Mouse (Mus musculus): ENCODE data around the gene Tshr. TPM values are rescaled to one million over a fixed set of nuclear protein-coding genes. Genes with fewer than 3 reads are reported as not detected.

Tshr gene
- total RNA-seq, 1 experiment: 0.22 TPM

DNA sequence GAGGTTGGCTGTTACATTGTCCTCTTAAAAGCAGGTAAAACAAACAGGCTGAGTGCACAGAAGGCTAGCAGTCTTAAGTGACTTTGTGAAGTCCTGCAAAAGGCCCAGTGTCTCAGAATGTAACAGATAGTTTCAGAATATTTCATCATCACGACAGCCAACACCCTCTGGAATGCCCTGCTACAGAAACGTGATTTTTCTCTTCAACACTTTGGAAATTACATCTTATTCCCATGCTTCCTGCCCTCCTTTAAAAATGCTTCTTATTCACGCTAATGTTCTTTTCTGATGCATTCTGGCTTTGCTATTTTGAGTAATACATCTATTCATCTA is 111.8 kb downstream of the Tshr start:
- H3K4me1 ChIP-seq (ENCODE audit: control insufficient read depth in 2 of 2, insufficient read depth in 2 of 2, low read length in 2 of 2, poor library complexity in 1 of 2): no peaks in the 10 kb centered on the region
- no peaks in the 10 kb centered on the region for H3K36me3 ChIP-seq (ENCODE audit: control insufficient read depth, insufficient read depth, low read length, poor library complexity, severe bottlenecking)
- in situ Hi-C loops (cut with MboI; ENCODE audit: low sequenced_read_pairs in 2 of 2, unreplicated experiment in 2 of 2): no loop called here
- H3K27ac ChIP-seq (ENCODE audit: insufficient read depth, low read depth, low read length, poor library complexity, severe bottlenecking): no peak overlapping the region
- TF ChIP-seq HCFC1 (IDR thresholded peaks at IDR 0.05; ENCODE audit: borderline replicate concordance, insufficient read depth, low read length) (no peak), CHD2 (IDR thresholded peaks at IDR 0.05; ENCODE audit: low read depth, low read length) (no peak), ZNF384 (IDR thresholded peaks at IDR 0.05; ENCODE audit: low read depth, low read length) (no peak), ZC3H11A (IDR thresholded peaks at IDR 0.05; ENCODE audit: borderline replicate concordance, low read depth, low read length) (no peak), MAFK (IDR thresholded peaks at IDR 0.05; ENCODE audit: insufficient read depth, low read depth, low read length) (no peak)
- no peak for DNase-seq (ENCODE audit: low read depth, low spot score)
- no peak overlapping the region for H3K4me3 ChIP-seq (ENCODE audit: insufficient read depth in 1 of 2, low read depth in 1 of 2, low read length in 2 of 2, poor library complexity in 1 of 2, severe bottlenecking in 1 of 2)
- H3K9me3 ChIP-seq (ENCODE audit: control insufficient read depth, insufficient read depth, low read depth, low read length): no peaks in the 10 kb centered on the region
- H3K9ac ChIP-seq (ENCODE audit: insufficient read depth, low read depth, low read length, poor library complexity, severe bottlenecking): no peak overlapping the region

GRCm38 (mm10) chr12:91500475-91500874 is 116.1 kb downstream of the Tshr start:
- H3K36me3 ChIP-seq (ENCODE audit: control insufficient read depth, insufficient read depth, low read length, poor library complexity, severe bottlenecking): no peaks in the 10 kb centered on the region
- no peaks in the 10 kb centered on the region for H3K4me1 ChIP-seq (ENCODE audit: control insufficient read depth in 2 of 2, insufficient read depth in 2 of 2, low read length in 2 of 2, poor library complexity in 1 of 2)
- H3K9ac ChIP-seq (ENCODE audit: insufficient read depth, low read depth, low read length, poor library complexity, severe bottlenecking): no peak overlapping the region
- no peaks in the 10 kb centered on the region for H3K9me3 ChIP-seq (ENCODE audit: control insufficient read depth, insufficient read depth, low read depth, low read length)
- in situ Hi-C loops (cut with MboI; ENCODE audit: low sequenced_read_pairs in 2 of 2, unreplicated experiment in 2 of 2): no loop called here
- H3K4me3 ChIP-seq (ENCODE audit: insufficient read depth in 1 of 2, low read depth in 1 of 2, low read length in 2 of 2, poor library complexity in 1 of 2, severe bottlenecking in 1 of 2): no peak overlapping the region
- H3K27ac ChIP-seq (ENCODE audit: insufficient read depth, low read depth, low read length, poor library complexity, severe bottlenecking): no peak overlapping the region
- TF ChIP-seq ZC3H11A (IDR thresholded peaks at IDR 0.05; ENCODE audit: borderline replicate concordance, low read depth, low read length) (no peak), ZNF384 (IDR thresholded peaks at IDR 0.05; ENCODE audit: low read depth, low read length) (no peak), HCFC1 (IDR thresholded peaks at IDR 0.05; ENCODE audit: borderline replicate concordance, insufficient read depth, low read length) (no peak), CHD2 (IDR thresholded peaks at IDR 0.05; ENCODE audit: low read depth, low read length) (no peak), MAFK (IDR thresholded peaks at IDR 0.05; ENCODE audit: insufficient read depth, low read depth, low read length) (no peak)
- no peak for DNase-seq (ENCODE audit: low read depth, low spot score)

DNA sequence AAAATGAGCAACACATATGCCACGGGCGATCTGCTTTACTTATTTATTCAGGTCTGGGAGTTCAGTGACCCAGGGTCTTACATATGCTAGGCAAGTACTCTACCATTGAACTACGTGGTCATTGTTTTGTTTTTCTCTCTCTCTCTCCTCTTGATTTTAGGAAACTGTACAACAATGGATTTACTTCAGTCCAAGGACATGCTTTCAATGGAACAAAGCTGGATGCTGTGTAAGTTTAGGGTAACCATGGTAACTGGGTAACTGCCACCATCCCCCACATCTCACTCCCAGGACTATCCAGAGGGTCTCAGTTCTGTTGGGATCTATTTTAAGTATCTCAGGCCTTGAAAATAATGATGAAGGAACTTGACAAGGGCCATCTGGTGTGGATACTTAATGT is 127.4 kb downstream of the Tshr start:
- TF ChIP-seq ZC3H11A (IDR thresholded peaks at IDR 0.05; ENCODE audit: borderline replicate concordance, low read depth, low read length) (no peak), HCFC1 (IDR thresholded peaks at IDR 0.05; ENCODE audit: borderline replicate concordance, insufficient read depth, low read length) (no peak), MAFK (IDR thresholded peaks at IDR 0.05; ENCODE audit: insufficient read depth, low read depth, low read length) (no peak), CHD2 (IDR thresholded peaks at IDR 0.05; ENCODE audit: low read depth, low read length) (no peak)
- no peaks in the 10 kb centered on the region for H3K9me3 ChIP-seq (ENCODE audit: control insufficient read depth, insufficient read depth, low read depth, low read length)

DNA sequence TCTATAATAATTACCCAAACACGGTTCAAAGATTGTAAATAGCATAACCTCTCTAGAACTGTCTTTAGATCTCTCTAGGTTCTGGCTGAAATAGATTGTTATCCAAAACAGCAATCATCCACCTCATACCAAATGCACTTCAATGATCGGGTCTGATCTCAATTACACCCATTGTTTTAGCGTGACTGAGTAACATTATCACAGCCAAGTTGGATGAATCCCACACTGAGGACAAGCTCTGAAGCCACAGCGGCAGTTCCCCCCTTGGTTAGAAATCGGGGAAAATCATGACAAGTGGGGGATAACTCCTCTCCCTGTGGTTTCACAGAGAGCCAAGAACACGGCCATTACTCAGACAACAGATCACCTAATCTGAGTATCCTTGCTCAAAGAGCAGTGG is 129.6 kb downstream of the Tshr start:
- no peak for DNase-seq (ENCODE audit: low read depth, low spot score)
- Histone ChIP-seq H3K4me1 (ENCODE audit: control insufficient read depth in 2 of 2, insufficient read depth in 2 of 2, low read length in 2 of 2, poor library complexity in 1 of 2) (no peaks in the 10 kb centered on the region), H3K9ac (ENCODE audit: insufficient read depth, low read depth, low read length, poor library complexity, severe bottlenecking) (no peak overlapping the region), H3K9me3 (ENCODE audit: control insufficient read depth, insufficient read depth, low read depth, low read length) (no peaks in the 10 kb centered on the region), H3K27ac (ENCODE audit: insufficient read depth, low read depth, low read length, poor library complexity, severe bottlenecking) (no peak overlapping the region), H3K36me3 (ENCODE audit: control insufficient read depth, insufficient read depth, low read length, poor library complexity, severe bottlenecking) (no peaks in the 10 kb centered on the region), H3K4me3 (ENCODE audit: insufficient read depth in 1 of 2, low read depth in 1 of 2, low read length in 2 of 2, poor library complexity in 1 of 2, severe bottlenecking in 1 of 2) (no peak overlapping the region)
- in situ Hi-C loops (cut with MboI; ENCODE audit: low sequenced_read_pairs in 2 of 2, unreplicated experiment in 2 of 2): no loop called here
- TF ChIP-seq MAFK (IDR thresholded peaks at IDR 0.05; ENCODE audit: insufficient read depth, low read depth, low read length): no peak
- TF ChIP-seq ZC3H11A (IDR thresholded peaks at IDR 0.05; ENCODE audit: borderline replicate concordance, low read depth, low read length): no peak
- TF ChIP-seq HCFC1 (IDR thresholded peaks at IDR 0.05; ENCODE audit: borderline replicate concordance, insufficient read depth, low read length): no peak
- TF ChIP-seq ZNF384 (IDR thresholded peaks at IDR 0.05; ENCODE audit: low read depth, low read length): no peak
- TF ChIP-seq CHD2 (IDR thresholded peaks at IDR 0.05; ENCODE audit: low read depth, low read length): no peak

More for the DNA sequence above, 127.4 kb downstream of the Tshr start:
- Histone ChIP-seq H3K9ac (ENCODE audit: insufficient read depth, low read depth, low read length, poor library complexity, severe bottlenecking) (no peak overlapping the region), H3K4me1 (ENCODE audit: control insufficient read depth in 2 of 2, insufficient read depth in 2 of 2, low read length in 2 of 2, poor library complexity in 1 of 2) (no peaks in the 10 kb centered on the region), H3K27ac (ENCODE audit: insufficient read depth, low read depth, low read length, poor library complexity, severe bottlenecking) (no peak overlapping the region), H3K4me3 (ENCODE audit: insufficient read depth in 1 of 2, low read depth in 1 of 2, low read length in 2 of 2, poor library complexity in 1 of 2, severe bottlenecking in 1 of 2) (no peak overlapping the region), H3K36me3 (ENCODE audit: control insufficient read depth, insufficient read depth, low read length, poor library complexity, severe bottlenecking) (no peaks in the 10 kb centered on the region)
- in situ Hi-C loops (cut with MboI; ENCODE audit: low sequenced_read_pairs in 2 of 2, unreplicated experiment in 2 of 2): no loop called here
- DNase-seq (ENCODE audit: low read depth, low spot score): peak; percentile 6

DNA sequence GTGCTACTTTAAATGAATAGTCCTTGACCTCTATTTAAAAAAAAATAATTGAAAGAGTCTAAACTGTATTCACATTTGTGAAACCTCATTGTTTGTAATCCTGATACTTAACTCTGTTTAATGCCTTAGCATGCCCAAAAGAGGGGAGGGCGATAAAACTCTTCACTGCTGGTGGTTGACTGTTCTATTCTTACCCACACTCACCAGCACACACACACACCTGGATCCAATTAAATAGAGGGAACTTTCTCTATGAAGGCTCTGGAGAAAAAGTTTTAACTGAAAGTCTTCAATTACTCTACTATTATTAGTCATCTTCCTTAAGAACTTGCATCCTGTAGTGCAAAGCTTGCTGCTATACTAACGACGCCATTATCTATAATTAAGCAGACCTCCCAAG is 133.4 kb downstream of the Tshr start:
- DNase-seq (ENCODE audit: low read depth, low spot score): no peak
- in situ Hi-C loops (cut with MboI; ENCODE audit: low sequenced_read_pairs in 2 of 2, unreplicated experiment in 2 of 2): no loop called here
- no peak overlapping the region for H3K4me3 ChIP-seq (ENCODE audit: insufficient read depth in 1 of 2, low read depth in 1 of 2, low read length in 2 of 2, poor library complexity in 1 of 2, severe bottlenecking in 1 of 2)

More for the DNA sequence above, 133.4 kb downstream of the Tshr start:
- H3K27ac ChIP-seq (ENCODE audit: insufficient read depth, low read depth, low read length, poor library complexity, severe bottlenecking): no peak overlapping the region
- H3K9me3 ChIP-seq (ENCODE audit: control insufficient read depth, insufficient read depth, low read depth, low read length): no peaks in the 10 kb centered on the region
- H3K36me3 ChIP-seq (ENCODE audit: control insufficient read depth, insufficient read depth, low read length, poor library complexity, severe bottlenecking): no peaks in the 10 kb centered on the region
- TF ChIP-seq MAFK (IDR thresholded peaks at IDR 0.05; ENCODE audit: insufficient read depth, low read depth, low read length): no peak
- TF ChIP-seq ZC3H11A (IDR thresholded peaks at IDR 0.05; ENCODE audit: borderline replicate concordance, low read depth, low read length): no peak
- TF ChIP-seq CHD2 (IDR thresholded peaks at IDR 0.05; ENCODE audit: low read depth, low read length): no peak
- no peak for TF ChIP-seq HCFC1 (IDR thresholded peaks at IDR 0.05; ENCODE audit: borderline replicate concordance, insufficient read depth, low read length)
- no peak for TF ChIP-seq ZNF384 (IDR thresholded peaks at IDR 0.05; ENCODE audit: low read depth, low read length)
- no peaks in the 10 kb centered on the region for H3K4me1 ChIP-seq (ENCODE audit: control insufficient read depth in 2 of 2, insufficient read depth in 2 of 2, low read length in 2 of 2, poor library complexity in 1 of 2)
- no peak overlapping the region for H3K9ac ChIP-seq (ENCODE audit: insufficient read depth, low read depth, low read length, poor library complexity, severe bottlenecking)

Measured in ES-E14 (cell line).